Mouse (Mus musculus) C2C12 (cell line): ENCODE measurements around the gene Mrpl11.

Source experiments
- CEBPB ChIP-seq: IDR thresholded peaks from one replicate; pipeline ENCODE4 v1.6.1; 2011; ENCODE audit warnings: low read depth, mild to moderate bottlenecking, control low read depth, moderate library complexity
- CTCF ChIP-seq: IDR thresholded peaks from one replicate; pipeline ENCODE4 v1.5.1; 2011; ENCODE audit not compliant: control insufficient read depth, insufficient read depth, insufficient read length
- MAX ChIP-seq: IDR thresholded peaks from one replicate; pipeline ENCODE4 v1.6.1; 2011; ENCODE audit warnings: mild to moderate bottlenecking, control low read depth
- MYOD1 ChIP-seq: IDR thresholded peaks from one replicate; pipeline ENCODE4 v1.6.1; 2011; ENCODE audit warnings: low read depth; ENCODE audit not compliant: control insufficient read depth, insufficient read length
- MYOG ChIP-seq: IDR thresholded peaks from one replicate; pipeline ENCODE4 v1.6.1; 2011; ENCODE audit not compliant: control insufficient read depth, insufficient read length; ENCODE audit errors: extremely low read depth

GRCm38 (mm10) chr19:4992371-4992770 is 30.4 kb downstream of the Mrpl11 start:
- TF ChIP-seq CTCF (no peak), CEBPB (no peak), MAX (no peak), MYOD1 (no peak), MYOG (no peak)
